Comparison of ENCODE assay signal across 8 mouse cellular contexts in genomic region chr5:148928382-148929115, GRCm38 (mm10). TPM values are rescaled to one million over a fixed set of nuclear protein-coding genes. Genes with fewer than 3 reads are reported as not detected.
DNase-seq lines count a peak whose midpoint lies in the region; ATAC-seq lines count a peak whose summit lies in the region.

No protein-coding gene starts in this region.

- peak; percentile 96 for DNase-seq in 3134 (ENCODE audit: extremely low read depth, insufficient read length, low spot score)
- peak; percentile 93 for DNase-seq in adrenal gland, postnatal 36 days
- peak; percentile 96 for DNase-seq in heart, adult 18-20 months
- peak; percentile 95 for DNase-seq in kidney, adult 18-20 months
- DNase-seq in limb, embryonic 10.5 days (ENCODE audit: low spot score), result peak; percentile 97
- DNase-seq in skeletal muscle tissue, adult 2 months (ENCODE audit: low read depth, low spot score), result peak; percentile 89

- under 1% methylated on average over 69 of the region's 69 CpGs for WGBS in embryonic facial prominence, embryonic 12.5 days
- WGBS in limb, embryonic 10.5 days, result under 1% methylated on average over 69 of the region's 69 CpGs
- WGBS in midbrain, embryonic 12.5 days, result under 1% methylated on average over 69 of the region's 69 CpGs

- peak overlapping the region; percentile 94 for H3K27ac ChIP-seq in embryonic facial prominence, embryonic 12.5 days
- H3K27ac ChIP-seq in limb, embryonic 10.5 days, result peak overlapping the region; percentile 99
- peak overlapping the region; percentile 94 for H3K27ac ChIP-seq in midbrain, embryonic 12.5 days (replicated peaks)

- peak overlapping the region; percentile 81 for H3K4me2 ChIP-seq in embryonic facial prominence, embryonic 12.5 days (replicated peaks)
- peak overlapping the region; percentile 68 for H3K4me2 ChIP-seq in midbrain, embryonic 12.5 days (replicated peaks)

- H3K36me3 ChIP-seq in embryonic facial prominence, embryonic 12.5 days, result peaks cover 11% of the 10 kb centered on the region; the same call in 1 of the 2 replicates
- H3K36me3 ChIP-seq in limb, embryonic 10.5 days, result peaks cover 22% of the 10 kb centered on the region
- peaks cover 5% of the 10 kb centered on the region; the same call in 1 of the 2 replicates for H3K36me3 ChIP-seq in midbrain, embryonic 12.5 days

- peak overlapping the region; percentile 82 for H3K9ac ChIP-seq in embryonic facial prominence, embryonic 12.5 days
- peak overlapping the region; percentile 83 for H3K9ac ChIP-seq in midbrain, embryonic 12.5 days (replicated peaks)

- peaks cover 7% of the 10 kb centered on the region; the same call in 1 of the 2 replicates for H3K4me1 ChIP-seq in embryonic facial prominence, embryonic 12.5 days
- peaks cover 29% of the 10 kb centered on the region for H3K4me1 ChIP-seq in limb, embryonic 10.5 days
- H3K4me1 ChIP-seq in midbrain, embryonic 12.5 days, result peaks cover 12% of the 10 kb centered on the region

- peak; percentile 97 for ATAC-seq in embryonic facial prominence, embryonic 12.5 days (ENCODE audit: insufficient number of reproducible peaks, insufficient read depth, low FRiP score, low TSS enrichment)
- peak; percentile 99 for ATAC-seq in midbrain, embryonic 12.5 days (ENCODE audit: low FRiP score, low read depth)

- no peaks in the 10 kb centered on the region for H3K9me3 ChIP-seq in embryonic facial prominence, embryonic 12.5 days
- H3K9me3 ChIP-seq in limb, embryonic 10.5 days (replicated peaks), result no peaks in the 10 kb centered on the region
- H3K9me3 ChIP-seq in midbrain, embryonic 12.5 days, result 0 out of 2 replicates have a peak, but pooled peaks cover 3% of the 10 kb centered on the region

- no peaks in the 10 kb centered on the region for H3K27me3 ChIP-seq in embryonic facial prominence, embryonic 12.5 days
- no peaks in the 10 kb centered on the region for H3K27me3 ChIP-seq in limb, embryonic 10.5 days (ENCODE audit: low read depth, poor library complexity, severe bottlenecking)
- H3K27me3 ChIP-seq in midbrain, embryonic 12.5 days, result no peaks in the 10 kb centered on the region

- H3K4me3 ChIP-seq in embryonic facial prominence, embryonic 12.5 days, result peak overlapping the region; percentile 72
- peak overlapping the region; percentile 76 for H3K4me3 ChIP-seq in limb, embryonic 10.5 days
- peak overlapping the region; percentile 65 for H3K4me3 ChIP-seq in midbrain, embryonic 12.5 days

RNA-seq across cellular contexts. Expression of gene Katnal1, which starts 0.6 kb away (rescaled TPM):
- total RNA-seq in adrenal gland, postnatal 36 days (2021), result 1 to 10 TPM; 6.5 to 9.7 TPM
- 25.4 and 25.7 TPM in 2 replicates for polyA plus RNA-seq in embryonic facial prominence, embryonic 12.5 days (2016; fragmentation: Nextera tagmentation; extraction: Ambion mirVana)
- 10 to 100 TPM; 10.7 to 10.8 TPM for total RNA-seq in heart, adult 18-20 months (2021)
- 15.4 and 19.3 TPM in 2 replicates for polyA plus RNA-seq in limb, embryonic 10.5 days (2016; fragmentation: Nextera tagmentation; extraction: Ambion mirVana)
- polyA plus RNA-seq in midbrain, embryonic 12.5 days (2016; fragmentation: Nextera tagmentation; extraction: Ambion mirVana), result 37.0 and 39.7 TPM in 2 replicates

Comparison
In these comparisons a context has a peak if more than half of its experiments do, and no peak if none do; other contexts are left out.
1. Peak in every context shown above with its lines: DNase-seq, ATAC-seq, H3K4me3 ChIP-seq and H3K27ac ChIP-seq.